Mouse (Mus musculus) MN1 (cell line): ENCODE results near the gene Gjb3.

ENCODE experiments used
- DNase-seq: peaks from one replicate; pipeline ENCODE4 v3.0.0-alpha.2; 2016; ENCODE audit warnings: low spot score

Gjb3 gene

GRCm38 (mm10) chr4:127278451-127279001 is 52.1 kb downstream of the Gjb3 start:
- no peak for DNase-seq
